34 mouse cellular contexts compared by ENCODE assay signal in the genomic region with DNA sequence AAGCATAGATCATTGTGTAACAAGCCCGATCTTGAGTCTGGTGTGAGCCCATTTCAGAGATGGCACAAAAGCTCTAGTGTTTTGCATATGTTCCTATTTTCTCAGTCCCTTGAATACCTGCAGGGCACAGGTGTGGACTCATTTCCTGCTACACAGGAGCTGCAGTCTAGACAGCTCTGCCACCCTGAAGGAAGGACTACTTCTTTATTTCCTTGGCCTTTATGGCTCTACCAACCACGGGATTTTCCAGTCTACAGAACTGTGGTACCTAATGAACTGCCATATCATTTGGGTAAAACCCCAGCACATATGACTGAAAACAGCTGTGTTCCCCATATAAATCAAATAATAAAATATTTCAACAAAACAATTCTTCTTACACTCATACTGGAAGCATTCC. TPM values are rescaled to one million over a fixed set of nuclear protein-coding genes. Genes with fewer than 3 reads are reported as not detected.
"Had no signal": no experiment of that assay in that cellular context is flagged by ENCODE, and none has a peak within 500 bp of the region (broad histone marks: within the 10 kb centered on the region; RNA-seq: fewer than 3 reads in every experiment).

No protein-coding gene starts in this region.

- H3K9ac ChIP-seq: heart, embryonic 13.5 days; heart, embryonic 15.5 days; hindbrain, embryonic 13.5 days; hindbrain, embryonic 15.5 days; kidney, embryonic 15.5 days; limb, embryonic 12.5 days; liver, embryonic 12.5 days had no signal

- H3K4me1 ChIP-seq: hindbrain, embryonic 13.5 days; hindbrain, embryonic 15.5 days; kidney, embryonic 15.5 days had no signal

- H3K4me2 ChIP-seq: heart, embryonic 11.5 days; heart, embryonic 13.5 days; heart, embryonic 15.5 days; hindbrain, embryonic 13.5 days; hindbrain, embryonic 15.5 days; kidney, embryonic 15.5 days; limb, embryonic 12.5 days; liver, embryonic 12.5 days had no signal

- H3K9me3 ChIP-seq: heart, embryonic 13.5 days; heart, embryonic 15.5 days; hindbrain, embryonic 13.5 days; hindbrain, embryonic 15.5 days; kidney, embryonic 15.5 days; limb, embryonic 10.5 days; limb, embryonic 12.5 days; liver, embryonic 12.5 days had no signal

- DNase-seq: gastrocnemius, postnatal 14 days; gastrocnemius, postnatal 36 days; heart, adult 11 months; heart, adult 2 months; heart, postnatal 14 days; heart, postnatal 36 days; kidney, adult 11 months; kidney, adult 2 months; kidney, adult 9 months; kidney, postnatal 14 days; kidney, postnatal 36 days; layer of hippocampus, adult 9-11 months; layer of hippocampus, postnatal 36 days; liver had no signal

- H3K27me3 ChIP-seq: heart, embryonic 13.5 days; heart, embryonic 15.5 days; hindbrain, embryonic 13.5 days; hindbrain, embryonic 15.5 days; kidney, embryonic 15.5 days; limb, embryonic 12.5 days; liver, embryonic 12.5 days had no signal

- H3K36me3 ChIP-seq: heart, embryonic 13.5 days; heart, embryonic 15.5 days; hindbrain, embryonic 13.5 days; hindbrain, embryonic 15.5 days; kidney, embryonic 15.5 days; limb, embryonic 10.5 days; limb, embryonic 12.5 days; liver, embryonic 12.5 days had no signal

- H3K4me3 ChIP-seq: heart, adult 2 months; heart, embryonic 13.5 days; heart, embryonic 15.5 days; hindbrain, embryonic 13.5 days; hindbrain, embryonic 15.5 days; kidney, embryonic 15.5 days; layer of hippocampus, adult 2 months; limb, embryonic 10.5 days; limb, embryonic 12.5 days; liver, embryonic 12.5 days had no signal

- H3K27ac ChIP-seq: heart, adult 2 months; heart, embryonic 13.5 days; heart, embryonic 15.5 days; hindbrain, embryonic 13.5 days; hindbrain, embryonic 15.5 days; hindbrain, postnatal 0 days; kidney, embryonic 15.5 days; kidney, postnatal 0 days; layer of hippocampus, adult 2 months; limb, embryonic 10.5 days; limb, embryonic 12.5 days; liver, embryonic 12.5 days had no signal

RNA-seq across cellular contexts. Expression of a gene that starts 13.4 kb away (rescaled TPM):
- total RNA-seq: gastrocnemius, adult 18-20 months; gastrocnemius, adult 8-10 months; gastrocnemius, postnatal 14 days; gastrocnemius, postnatal 36 days; hindbrain, postnatal 0 days; layer of hippocampus, adult 2 months; layer of hippocampus, postnatal 14 days; layer of hippocampus, postnatal 36 days; left cerebral cortex, adult 18-20 months; left cerebral cortex, adult 8-10 months; left cerebral cortex, postnatal 10 days; left cerebral cortex, postnatal 36 days had no signal
- polyA plus RNA-seq: heart, embryonic 13.5 days; heart, postnatal 0 days; hindbrain, embryonic 15.5 days; hindbrain, postnatal 0 days; kidney, embryonic 15.5 days; kidney, postnatal 0 days; limb, embryonic 10.5 days; limb, embryonic 12.5 days; liver, embryonic 12.5 days had no signal
